Mouse (Mus musculus) heart, adult 9 months (tissue): ENCODE measurements around the gene Cdiptos.
A peak's percentile ranks its signal among the peaks of the same experiment; 100 is the strongest.

Experiments
- DNase-seq, 2 experiments: peaks; one replicate each; pipeline ENCODE4 v3.0.0; 2022; ENCODE audit warnings: low spot score in 2 of 2

Cdiptos gene

GRCm38 (mm10) chr7:126923999-126924398 lies 51.9 kb downstream of the Cdiptos start:
- no peak for DNase-seq

GRCm38 (mm10) chr7:126922624-126923060 lies 53.3 kb downstream of the Cdiptos start, which contains the start of gene Tmem219:
Gene Tmem219 (minus strand): TSS chr7:126922917.
- peak; percentile 75 to 79 for DNase-seq
